Mouse (Mus musculus) layer of hippocampus, postnatal 10 days (tissue): ENCODE measurements around the gene Gm9857. TPM values are rescaled to one million over a fixed set of nuclear protein-coding genes. Genes with fewer than 3 reads are reported as not detected.

ENCODE experiments used
- total RNA-seq, 2 experiments: library from RNA; stranded (reverse); gene quantifications; 2 replicates each; pipeline ENCODE4 v1.2.3; 2021

Gm9857 gene
- total RNA-seq, 2 experiments from 2014 or later = not detected

Other genes starting within 250 kb of the Gm9857 start
- gene Gpsm2, start 218.1 kb downstream of the Gm9857 start, total RNA-seq = 10 to 100 TPM; 13.5 to 20.4 TPM
- gene Aknad1, start 200.8 kb downstream of the Gm9857 start, total RNA-seq = not detected
- 10 to 100 TPM; 17.9 to 22.6 TPM for gene Stxbp3, start 99.9 kb downstream of the Gm9857 start, total RNA-seq
- gene Fndc7, start 50.4 kb downstream of the Gm9857 start, total RNA-seq = under 1 TPM in 1 of 2 experiments, not detected in 1; 0.07 TPM
- 10 to 100 TPM; 49.6 to 58.4 TPM for gene Prpf38b, start 28.7 kb downstream of the Gm9857 start, total RNA-seq
- 1 to 10 TPM; 1.8 to 2.7 TPM for gene Henmt1, start 572 bp downstream of the Gm9857 start, total RNA-seq
- gene Fam102b, start 87.2 kb upstream of the Gm9857 start, total RNA-seq = 10 to 100 TPM; 55.8 to 57.1 TPM
- not detected for gene Slc25a54, start 140.0 kb upstream of the Gm9857 start, total RNA-seq
- gene Slc25a24, start 182.7 kb upstream of the Gm9857 start, total RNA-seq = 1 to 10 TPM; 4.1 to 4.9 TPM